Mouse (Mus musculus) layer of hippocampus, adult 11-12 months (tissue): ENCODE results near the gene Bcl6.

Source experiments
- DNase-seq: peaks from one replicate; pipeline ENCODE4 v3.0.0; 2022; ENCODE audit warnings: low spot score

Gene Bcl6

DNA sequence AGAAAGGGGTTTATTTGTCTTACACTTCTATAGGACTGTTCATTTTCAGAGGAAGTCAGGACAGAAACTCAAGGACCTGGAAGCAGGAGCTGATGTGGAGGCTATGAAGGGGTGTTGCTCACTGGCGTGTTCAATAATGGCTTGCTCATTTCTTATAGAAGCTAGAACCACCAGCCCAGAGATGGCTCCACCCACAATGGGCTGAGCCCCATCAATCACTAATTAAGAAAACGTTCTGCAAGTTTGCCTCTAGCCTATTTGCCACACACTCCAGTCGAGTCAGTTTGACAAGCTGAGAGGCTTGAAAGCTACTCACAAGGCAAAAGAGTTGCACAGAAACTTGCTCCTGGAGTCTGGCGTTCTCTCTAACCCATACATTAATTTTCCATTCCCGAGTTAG, 67.0 kb downstream of the Bcl6 start:
- DNase-seq, result no peak

DNA sequence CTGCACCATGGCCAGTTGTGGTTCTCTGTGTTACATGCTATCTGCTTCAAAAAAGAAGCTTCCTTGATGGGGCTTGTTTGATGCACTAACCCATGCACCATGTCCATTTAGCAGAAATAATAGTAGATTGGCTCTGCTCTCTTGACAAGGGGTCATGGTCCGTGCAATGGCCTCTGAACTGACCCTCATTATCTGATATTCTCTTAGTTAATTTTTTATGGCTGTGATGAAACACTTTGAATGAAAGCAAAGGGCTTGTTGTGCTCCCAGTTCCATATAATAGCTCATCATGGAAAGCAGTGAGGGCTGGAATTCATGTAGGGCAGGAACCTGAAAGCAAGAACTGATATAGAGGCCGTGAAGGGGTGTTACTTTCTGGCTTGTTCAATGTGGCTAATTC, 69.2 kb downstream of the Bcl6 start:
- DNase-seq, result no peak
